Mouse (Mus musculus) CH12.LX (cell line): Measurements from ENCODE around the gene Fxyd5. TPM values are rescaled to one million over a fixed set of nuclear protein-coding genes. Genes with fewer than 3 reads are reported as not detected.

ENCODE experiments used
- DNase-seq: peaks from one replicate; pipeline ENCODE4 v3.0.0-alpha.2; 2013; ENCODE audit errors: extremely low read depth
- H3K27ac ChIP-seq: 2 replicates; pipeline ENCODE4 v1.5.1; 2012; ENCODE audit warnings: low read depth, mild to moderate bottlenecking, control low read depth, moderate library complexity; ENCODE audit not compliant: insufficient read depth
- H3K27me3 ChIP-seq: replicated peaks from 2 replicates; pipeline ENCODE3; 2012; ENCODE audit warnings: inconsistent platforms
- H3K36me3 ChIP-seq, 2 experiments: replicated peaks in 1 of 2; 2 replicates each; pipeline versions ENCODE3 to v1.6.1; 2012; ENCODE audit warnings: inconsistent platforms in 1 of 2, low read length in 1 of 2, mild to moderate bottlenecking in 1 of 2, mixed read lengths in 1 of 2, moderate library complexity in 1 of 2; ENCODE audit not compliant: control insufficient read depth in 1 of 2, insufficient read depth in 1 of 2
- H3K4me1 ChIP-seq, 2 experiments: 2 replicates each; pipeline ENCODE4 v1.6.1; 2012; ENCODE audit warnings: inconsistent platforms in 1 of 2, moderate library complexity in 1 of 2; ENCODE audit not compliant: insufficient read depth in 2 of 2, control insufficient read depth in 1 of 2
- H3K4me2 ChIP-seq: 2 replicates; pipeline ENCODE4 v1.6.1; 2012; ENCODE audit warnings: low read depth, mild to moderate bottlenecking, control low read depth; ENCODE audit not compliant: poor library complexity, insufficient read depth, severe bottlenecking
- H3K4me3 ChIP-seq, 3 experiments: fragments of 150-350 bp in 1 of 3; sonication (generic) in 1 of 3; replicated peaks in 1 of 3; 2 replicates each; pipeline versions ENCODE3 to v1.5.1; 2011 to 2012; ENCODE audit warnings: low read depth in 2 of 3, low read length in 2 of 3, mild to moderate bottlenecking in 2 of 3, moderate library complexity in 2 of 3, control low read depth in 1 of 3, improper control_type of control experiment in 1 of 3, inconsistent platforms in 1 of 3, mixed read lengths in 1 of 3; ENCODE audit not compliant: poor library complexity in 1 of 3
- H3K79me2 ChIP-seq: replicated peaks from 2 replicates; pipeline ENCODE4 v1.6.1; 2012; ENCODE audit warnings: mild to moderate bottlenecking, moderate library complexity; ENCODE audit not compliant: control insufficient read depth, poor library complexity, insufficient read depth, severe bottlenecking; ENCODE audit errors: extremely low read depth
- H3K9ac ChIP-seq: 2 replicates; pipeline ENCODE4 v1.6.1; 2012; ENCODE audit warnings: low read depth, mild to moderate bottlenecking, control low read depth, moderate library complexity; ENCODE audit not compliant: insufficient read depth
- H3K9me3 ChIP-seq: replicated peaks from 2 replicates; pipeline ENCODE3; 2012; ENCODE audit warnings: low read length, inconsistent platforms, mixed read lengths
- BHLHE40 ChIP-seq: IDR thresholded peaks from 2 replicates; pipeline ENCODE4 v1.6.1; 2011; ENCODE audit warnings: mild to moderate bottlenecking, low read depth, low read length, improper control_type of control experiment
- CHD1 ChIP-seq: IDR thresholded peaks from 2 replicates; pipeline ENCODE4 v1.6.1; 2012; ENCODE audit warnings: low read depth, low read length, improper control_type of control experiment, inconsistent platforms
- CHD2 ChIP-seq: IDR thresholded peaks from 2 replicates; pipeline ENCODE4 v1.6.1; 2011; ENCODE audit warnings: low read length, improper control_type of control experiment
- CTCF ChIP-seq, 2 experiments: IDR thresholded peaks in 1 of 2; conservative IDR thresholded peaks in 1 of 2; 2 replicates each; pipeline ENCODE4 v1.5.1; 2011 to 2012; ENCODE audit warnings: low read depth in 2 of 2, low read length in 2 of 2, improper control_type of control experiment in 1 of 2, inconsistent platforms in 1 of 2, mild to moderate bottlenecking in 1 of 2, moderate library complexity in 1 of 2
- E2F4 ChIP-seq: IDR thresholded peaks from 2 replicates; pipeline ENCODE4 v1.6.1; 2011; ENCODE audit warnings: low read depth, low read length, improper control_type of control experiment; ENCODE audit not compliant: insufficient replicate concordance
- EP300 ChIP-seq: IDR thresholded peaks from 2 replicates; pipeline ENCODE4 v1.6.1; 2011; ENCODE audit warnings: low read length, improper control_type of control experiment
- GABPA ChIP-seq: IDR thresholded peaks from 2 replicates; pipeline ENCODE4 v1.6.1; 2012; ENCODE audit warnings: low read depth, low read length, improper control_type of control experiment, inconsistent platforms; ENCODE audit not compliant: insufficient replicate concordance
- HCFC1 ChIP-seq: IDR thresholded peaks from 2 replicates; pipeline ENCODE4 v1.6.1; 2012; ENCODE audit warnings: low read depth, mild to moderate bottlenecking, inconsistent platforms, low read length, improper control_type of control experiment
- IRF4 ChIP-seq: IDR thresholded peaks from 2 replicates; pipeline ENCODE4 v1.6.1; 2014; ENCODE audit warnings: low read depth, mild to moderate bottlenecking, inconsistent platforms, low read length, improper control_type of control experiment
- JUN ChIP-seq: IDR thresholded peaks from 2 replicates; pipeline ENCODE4 v1.6.1; 2011; ENCODE audit warnings: low read depth, mild to moderate bottlenecking, low read length, improper control_type of control experiment, moderate library complexity; ENCODE audit not compliant: insufficient read depth
- JUND ChIP-seq: conservative IDR thresholded peaks from 2 replicates; pipeline ENCODE4 v1.6.1; 2011; ENCODE audit warnings: low read depth, low read length, improper control_type of control experiment
- MAX ChIP-seq: IDR thresholded peaks from 2 replicates; pipeline ENCODE4 v1.6.1; 2011; ENCODE audit warnings: low read length, improper control_type of control experiment
- MEF2A ChIP-seq: IDR thresholded peaks from 2 replicates; pipeline ENCODE4 v1.6.1; 2014; ENCODE audit warnings: low read depth, mild to moderate bottlenecking, inconsistent platforms, low read length, improper control_type of control experiment, borderline replicate concordance
- NRF1 ChIP-seq: IDR thresholded peaks from 2 replicates; pipeline ENCODE4 v1.6.1; 2014; ENCODE audit warnings: low read depth, mild to moderate bottlenecking, inconsistent platforms, low read length, improper control_type of control experiment, moderate library complexity
- PAX5 ChIP-seq: IDR thresholded peaks from 2 replicates; pipeline ENCODE4 v1.6.1; 2012; ENCODE audit warnings: low read length, inconsistent platforms, mixed read lengths
- RAD21 ChIP-seq: IDR thresholded peaks from 2 replicates; pipeline ENCODE4 v1.6.1; 2011; ENCODE audit warnings: low read depth, mild to moderate bottlenecking, low read length, improper control_type of control experiment, moderate library complexity
- RCOR1 ChIP-seq: conservative IDR thresholded peaks from 2 replicates; pipeline ENCODE4 v1.6.1; 2012; ENCODE audit warnings: low read depth, mild to moderate bottlenecking, inconsistent platforms, low read length, improper control_type of control experiment
- SIN3A ChIP-seq: IDR thresholded peaks from 2 replicates; pipeline ENCODE4 v1.6.1; 2012; ENCODE audit warnings: low read length, improper control_type of control experiment, inconsistent platforms
- TBP ChIP-seq: conservative IDR thresholded peaks from 2 replicates; pipeline ENCODE4 v1.6.1; 2011; ENCODE audit warnings: low read depth, low read length, improper control_type of control experiment
- TCF12 ChIP-seq: IDR thresholded peaks from 2 replicates; pipeline ENCODE4 v1.6.1; 2014; ENCODE audit warnings: low read depth, mild to moderate bottlenecking, inconsistent platforms, low read length, improper control_type of control experiment
- UBTF ChIP-seq: IDR thresholded peaks from 2 replicates; pipeline ENCODE4 v1.6.1; 2012; ENCODE audit warnings: low read depth, mild to moderate bottlenecking, inconsistent platforms, low read length, improper control_type of control experiment, moderate library complexity
- USF1 ChIP-seq: IDR thresholded peaks from 2 replicates; pipeline ENCODE4 v1.6.1; 2014; ENCODE audit warnings: low read depth, mild to moderate bottlenecking, inconsistent platforms, low read length, improper control_type of control experiment
- ZC3H11A ChIP-seq: IDR thresholded peaks from 2 replicates; pipeline ENCODE4 v1.6.1; 2012; ENCODE audit warnings: low read depth, mild to moderate bottlenecking, inconsistent platforms, low read length, improper control_type of control experiment
- ZKSCAN1 ChIP-seq: IDR thresholded peaks from 2 replicates; pipeline ENCODE4 v1.6.1; 2012; ENCODE audit warnings: low read depth, inconsistent platforms, low read length, improper control_type of control experiment, borderline replicate concordance
- ZNF384 ChIP-seq: IDR thresholded peaks from 2 replicates; pipeline ENCODE4 v1.6.1; 2012; ENCODE audit warnings: low read depth, low read length, improper control_type of control experiment, inconsistent platforms
- dilution Hi-C: fragments of 300-500 bp; cut with MboI; formaldehyde crosslinking; loops from 2 replicates; pipeline ENCODE4 v1.14.3; 2020; ENCODE audit warnings: low sequenced_read_pairs; ENCODE audit not compliant: extremely low pct_unique_long_range_greater_than_20kb, extremely low pct_ligation_motif_present
- in situ Hi-C: fragments of 300-500 bp; cut with MboI; formaldehyde crosslinking; loops from 3 replicates; pipeline ENCODE4 v1.14.3; 2019; ENCODE audit warnings: low sequenced_read_pairs, low pct_ligation_motif_present, low pct_unique_long_range_greater_than_20kb, mixed read lengths
- polyA plus RNA-seq: library from polyadenylated mRNA; unstranded; fragments of >175 nt; gene quantifications from 2 replicates; pipeline ENCODE4 v1.2.1, GENCODE M21; 2012; ENCODE audit warnings: low read depth; ENCODE audit not compliant: insufficient read length
- total RNA-seq, 2 experiments: library from RNA; depleted of rRNA; stranded (reverse); fragments of 300-350 nt in 1 of 2; fragments of >200 nt in 1 of 2; gene quantifications; 2 replicates each; pipeline ENCODE4 v1.2.3; 2012 to 2014

The Fxyd5 gene
- total and polyA plus RNA-seq, 3 experiments, result 43.8 to 124 (median 71.6) TPM

GRCm38 (mm10) chr7:31050487-31050886 lies 8.2 kb upstream of the Fxyd5 start:
- TF ChIP-seq RCOR1 (no peak), EP300 (no peak), USF1 (no peak), NRF1 (no peak), ZKSCAN1 (no peak), UBTF (no peak), CHD1 (no peak), TBP (no peak)
- Histone ChIP-seq H3K4me2 (no peak overlapping the region), H3K4me3 (no peak overlapping the region), H3K27me3 (peaks cover 75% of the 10 kb centered on the region), H3K9ac (no peak overlapping the region), H3K36me3 (no peaks in the 10 kb centered on the region), H3K27ac (no peak overlapping the region), H3K4me1 (peaks cover 13 to 25% of the 10 kb centered on the region in 2 experiments), H3K79me2 (no peaks in the 10 kb centered on the region), H3K9me3 (no peaks in the 10 kb centered on the region)
- in situ Hi-C loops, result no loop called here
- DNase-seq, result no peak
- dilution Hi-C loops, result no loop called here

GRCm38 (mm10) chr7:31049846-31050281 lies 7.6 kb upstream of the Fxyd5 start:
- Histone ChIP-seq H3K36me3 (no peaks in the 10 kb centered on the region), H3K27ac (no peak overlapping the region), H3K9me3 (no peaks in the 10 kb centered on the region), H3K79me2 (no peaks in the 10 kb centered on the region), H3K4me1 (peaks cover 13 to 25% of the 10 kb centered on the region in 2 experiments), H3K4me2 (no peak overlapping the region), H3K27me3 (peaks cover 77% of the 10 kb centered on the region), H3K4me3 (no peak overlapping the region), H3K9ac (no peak overlapping the region)
- TF ChIP-seq JUND (no peak), RCOR1 (no peak), TCF12 (no peak), PAX5 (no peak), ZNF384 (no peak), CHD2 (no peak), ZKSCAN1 (no peak), E2F4 (no peak), RAD21 (no peak), MEF2A (no peak), MAX (no peak), BHLHE40 (no peak), JUN (no peak), HCFC1 (no peak), SIN3A (no peak), IRF4 (no peak), CTCF (conservative IDR thresholded peaks at IDR 0.05 in 1 of 2, IDR thresholded peaks at IDR 0.05 in 1 of 2; ENCODE audit: low read depth in 2 of 2, low read length in 2 of 2) (no peak), ZC3H11A (no peak), GABPA (no peak), NRF1 (no peak)
- dilution Hi-C loops, result no loop called here
- in situ Hi-C loops, result no loop called here
- DNase-seq, result no peak
